Mouse (Mus musculus): Measurements from ENCODE around the gene Pde5a. TPM values are rescaled to one million over a fixed set of nuclear protein-coding genes. Genes with fewer than 3 reads are reported as not detected.

Pde5a gene
- polyA plus RNA-seq, 1 experiment = 2.9 TPM

DNA sequence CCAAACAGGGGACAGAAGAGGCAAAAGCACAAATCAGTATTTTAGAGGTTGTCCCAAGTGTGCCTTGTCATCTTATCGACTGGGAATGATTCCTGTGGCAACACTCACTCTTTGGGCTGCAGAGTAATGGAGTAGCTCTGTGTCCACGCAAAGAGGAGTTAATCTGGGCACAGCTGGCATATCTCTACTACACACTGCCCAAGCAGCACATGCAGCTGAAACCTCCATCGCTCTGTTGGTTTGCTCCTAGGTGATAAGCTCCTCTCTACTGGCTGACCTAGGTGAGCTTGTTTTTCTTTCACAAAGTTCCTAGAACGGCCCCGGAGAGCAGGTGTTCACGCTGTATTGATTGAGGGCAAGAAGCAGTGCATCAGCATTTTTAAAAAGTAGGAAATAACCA is 60.8 kb downstream of the Pde5a start:
- H3K79me2 ChIP-seq (ENCODE audit: control insufficient read depth, insufficient read depth) = no peaks in the 10 kb centered on the region
- no peaks in the 10 kb centered on the region for H3K79me3 ChIP-seq (ENCODE audit: low read depth)
- TF ChIP-seq FOSL1 (IDR thresholded peaks at IDR 0.05; ENCODE audit: insufficient read depth, low read length, poor library complexity, severe bottlenecking) = no peak
- TF ChIP-seq MYOD1 (IDR thresholded peaks at IDR 0.05; ENCODE audit: control insufficient read depth, insufficient read length, low read depth) = no peak
- TF ChIP-seq MYOG (IDR thresholded peaks at IDR 0.05; ENCODE audit: control insufficient read depth, extremely low read depth, insufficient read length) = no peak
- TF ChIP-seq CEBPB (IDR thresholded peaks at IDR 0.05; ENCODE audit: low read depth) = no peak
- TF ChIP-seq MAX (IDR thresholded peaks at IDR 0.05) = no peak
- TF ChIP-seq USF1 (IDR thresholded peaks at IDR 0.05; ENCODE audit: low read depth) = no peak
- no peak for TF ChIP-seq CTCF (IDR thresholded peaks at IDR 0.05; ENCODE audit: control insufficient read depth, insufficient read depth, insufficient read length)
- H3ac ChIP-seq (ENCODE audit: control insufficient read depth, insufficient read length, low read depth) = no peak overlapping the region
- no peaks in the 10 kb centered on the region for H3K27me3 ChIP-seq (ENCODE audit: control insufficient read depth, insufficient read depth, insufficient read length)
- no peak overlapping the region for H3K4me3 ChIP-seq (ENCODE audit: insufficient read depth, poor library complexity, severe bottlenecking)
- H3K36me3 ChIP-seq (ENCODE audit: control insufficient read depth, insufficient read depth) = no peaks in the 10 kb centered on the region

DNA sequence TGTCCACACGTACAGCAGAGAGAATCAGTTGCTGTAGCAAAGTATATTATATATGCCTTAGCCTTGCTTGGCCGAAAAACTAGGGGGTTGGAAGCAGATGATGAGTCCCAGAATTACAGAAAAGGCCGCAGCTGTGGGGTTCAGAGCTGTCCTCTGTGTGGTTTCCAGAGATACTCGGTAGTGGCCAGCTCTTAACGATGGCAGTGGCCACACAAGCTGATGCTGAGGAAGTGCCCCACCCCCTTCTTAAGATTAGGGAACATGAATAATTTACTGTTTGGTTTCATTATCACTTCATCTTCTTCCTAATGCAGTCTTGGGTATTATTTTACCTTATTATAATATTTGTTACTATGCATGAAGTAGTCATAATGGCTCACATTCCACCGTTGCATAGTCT is 71.3 kb downstream of the Pde5a start:
- H3K4me3 ChIP-seq (ENCODE audit: insufficient read depth, poor library complexity, severe bottlenecking) = no peak overlapping the region
- H3ac ChIP-seq (ENCODE audit: control insufficient read depth, insufficient read length, low read depth) = no peak overlapping the region
- H3K79me3 ChIP-seq (ENCODE audit: low read depth) = no peaks in the 10 kb centered on the region
- H3K79me2 ChIP-seq (ENCODE audit: control insufficient read depth, insufficient read depth) = no peaks in the 10 kb centered on the region
- no peaks in the 10 kb centered on the region for H3K36me3 ChIP-seq (ENCODE audit: control insufficient read depth, insufficient read depth)
- H3K27me3 ChIP-seq (ENCODE audit: control insufficient read depth, insufficient read depth, insufficient read length) = no peaks in the 10 kb centered on the region
- TF ChIP-seq MYOG (IDR thresholded peaks at IDR 0.05; ENCODE audit: control insufficient read depth, extremely low read depth, insufficient read length) (no peak), USF1 (IDR thresholded peaks at IDR 0.05; ENCODE audit: low read depth) (no peak), MAX (IDR thresholded peaks at IDR 0.05) (no peak), FOSL1 (IDR thresholded peaks at IDR 0.05; ENCODE audit: insufficient read depth, low read length, poor library complexity, severe bottlenecking) (no peak), CEBPB (IDR thresholded peaks at IDR 0.05; ENCODE audit: low read depth) (no peak), CTCF (IDR thresholded peaks at IDR 0.05; ENCODE audit: control insufficient read depth, insufficient read depth, insufficient read length) (no peak), MYOD1 (IDR thresholded peaks at IDR 0.05; ENCODE audit: control insufficient read depth, insufficient read length, low read depth) (no peak)

DNA sequence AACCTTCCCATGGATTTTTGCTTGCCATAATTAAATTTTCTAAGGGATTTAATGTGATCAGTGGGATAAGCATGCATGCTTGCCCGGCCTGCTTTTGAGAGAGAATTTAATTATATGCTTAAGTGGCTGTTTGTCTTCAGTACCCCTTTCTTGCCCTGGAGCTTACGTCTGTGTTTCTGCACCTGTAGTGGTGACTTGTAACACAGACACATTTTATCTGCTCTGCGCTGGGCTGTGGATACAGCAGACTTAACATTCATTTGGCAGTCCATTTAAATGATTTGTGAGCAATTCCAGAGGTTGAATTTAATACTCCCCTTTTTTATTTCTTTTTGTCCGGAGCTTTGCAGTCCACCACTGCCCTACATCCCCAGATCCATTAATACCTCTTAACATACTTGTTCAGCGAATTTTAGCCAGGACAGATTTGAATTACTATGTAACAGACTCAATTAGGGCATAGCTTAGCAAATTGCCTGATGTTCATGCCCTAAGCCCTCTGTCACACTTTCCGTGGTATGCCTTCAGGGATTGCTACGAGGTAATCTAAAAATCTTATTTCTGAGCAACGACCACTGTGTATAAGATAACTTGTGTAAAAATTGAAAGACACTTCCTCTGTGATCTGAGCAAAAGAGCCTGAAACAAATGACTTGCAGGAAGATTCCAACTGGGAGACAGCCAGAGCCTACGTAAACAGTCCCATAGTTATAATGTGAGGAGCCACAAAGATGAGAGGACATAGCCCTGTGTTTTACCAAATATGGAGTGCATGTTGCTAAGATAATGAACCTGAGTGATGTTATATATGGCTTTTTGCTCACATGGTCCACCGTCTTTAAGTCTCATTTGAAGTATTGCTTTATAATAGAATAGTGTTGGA is 72.0 kb downstream of the Pde5a start:
- Histone ChIP-seq H3K79me2 (ENCODE audit: control insufficient read depth, insufficient read depth) (no peaks in the 10 kb centered on the region), H3K4me3 (ENCODE audit: insufficient read depth, poor library complexity, severe bottlenecking) (no peak overlapping the region), H3K79me3 (ENCODE audit: low read depth) (no peaks in the 10 kb centered on the region), H3K27me3 (ENCODE audit: control insufficient read depth, insufficient read depth, insufficient read length) (no peaks in the 10 kb centered on the region), H3K36me3 (ENCODE audit: control insufficient read depth, insufficient read depth) (no peaks in the 10 kb centered on the region), H3ac (ENCODE audit: control insufficient read depth, insufficient read length, low read depth) (no peak overlapping the region)
- TF ChIP-seq MAX (IDR thresholded peaks at IDR 0.05) = no peak
- no peak for TF ChIP-seq FOSL1 (IDR thresholded peaks at IDR 0.05; ENCODE audit: insufficient read depth, low read length, poor library complexity, severe bottlenecking)
- no peak for TF ChIP-seq USF1 (IDR thresholded peaks at IDR 0.05; ENCODE audit: low read depth)
- TF ChIP-seq MYOG (IDR thresholded peaks at IDR 0.05; ENCODE audit: control insufficient read depth, extremely low read depth, insufficient read length) = no peak
- TF ChIP-seq CEBPB (IDR thresholded peaks at IDR 0.05; ENCODE audit: low read depth) = no peak
- no peak for TF ChIP-seq CTCF (IDR thresholded peaks at IDR 0.05; ENCODE audit: control insufficient read depth, insufficient read depth, insufficient read length)
- no peak for TF ChIP-seq MYOD1 (IDR thresholded peaks at IDR 0.05; ENCODE audit: control insufficient read depth, insufficient read length, low read depth)

DNA sequence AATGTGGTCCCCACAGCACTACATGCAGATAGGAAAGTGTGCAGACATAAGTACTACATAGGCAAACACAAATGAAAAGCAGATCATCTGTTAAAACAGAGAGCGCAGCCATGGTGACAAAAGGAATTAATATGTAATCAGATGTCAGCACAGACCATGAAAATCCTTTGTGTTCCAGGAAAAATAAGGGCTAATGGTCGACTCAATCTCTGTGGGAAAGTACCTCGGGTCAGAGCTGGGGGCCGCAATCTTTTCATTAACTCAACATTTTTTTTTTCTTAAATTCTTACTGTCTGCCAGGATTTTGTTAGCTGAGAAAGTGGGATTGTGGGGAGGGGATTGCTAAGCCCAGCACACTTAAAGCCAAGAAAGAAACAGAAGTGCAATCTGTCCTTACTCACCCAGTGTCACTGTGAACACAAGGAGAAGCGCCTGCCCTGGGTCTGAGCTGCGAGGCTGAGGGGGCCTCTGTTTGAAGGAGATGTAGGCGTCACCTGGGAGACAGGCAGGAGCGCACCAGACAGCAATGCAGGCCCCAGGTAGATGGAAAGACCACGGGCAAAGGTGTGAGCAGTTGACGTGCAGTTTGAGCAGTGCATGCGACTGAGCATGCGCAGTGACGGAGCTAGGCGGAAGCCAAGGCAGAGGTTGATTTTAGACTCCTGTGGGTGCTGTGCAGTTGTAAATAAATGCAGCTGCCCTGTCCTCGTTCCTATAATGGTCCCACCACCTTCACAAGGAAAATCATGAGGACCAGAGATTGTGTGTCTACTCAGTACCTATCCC is 72.9 kb downstream of the Pde5a start:
- TF ChIP-seq CEBPB (IDR thresholded peaks at IDR 0.05; ENCODE audit: low read depth) = no peak
- no peak for TF ChIP-seq MAX (IDR thresholded peaks at IDR 0.05)
- no peak for TF ChIP-seq FOSL1 (IDR thresholded peaks at IDR 0.05; ENCODE audit: insufficient read depth, low read length, poor library complexity, severe bottlenecking)
- TF ChIP-seq CTCF (IDR thresholded peaks at IDR 0.05; ENCODE audit: control insufficient read depth, insufficient read depth, insufficient read length) = no peak
- no peak for TF ChIP-seq MYOG (IDR thresholded peaks at IDR 0.05; ENCODE audit: control insufficient read depth, extremely low read depth, insufficient read length)
- TF ChIP-seq MYOD1 (IDR thresholded peaks at IDR 0.05; ENCODE audit: control insufficient read depth, insufficient read length, low read depth) = no peak
- no peak for TF ChIP-seq USF1 (IDR thresholded peaks at IDR 0.05; ENCODE audit: low read depth)
- H3K79me3 ChIP-seq (ENCODE audit: low read depth) = no peaks in the 10 kb centered on the region

DNA sequence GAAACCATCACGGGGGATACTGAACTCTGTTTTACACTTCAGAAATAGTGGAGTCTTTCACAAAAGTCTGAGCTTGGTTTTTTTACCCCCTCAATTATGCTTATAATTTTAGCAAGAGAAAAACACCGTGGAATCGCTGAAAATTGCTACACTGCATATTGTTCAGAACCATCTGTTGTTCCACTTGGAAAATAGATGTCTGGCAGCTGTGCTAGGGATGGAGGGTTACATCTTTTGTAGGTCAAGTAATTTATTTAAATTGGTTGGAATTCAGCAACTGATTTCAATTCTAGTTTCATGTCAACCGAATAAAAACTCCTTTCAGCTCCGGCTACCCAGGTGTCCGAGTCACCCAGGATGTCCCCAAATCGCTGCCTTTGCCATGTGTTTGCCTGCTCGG is 78.6 kb downstream of the Pde5a start:
- no peaks in the 10 kb centered on the region for H3K79me3 ChIP-seq (ENCODE audit: low read depth)
- TF ChIP-seq CTCF (IDR thresholded peaks at IDR 0.05; ENCODE audit: control insufficient read depth, insufficient read depth, insufficient read length) (no peak), CEBPB (IDR thresholded peaks at IDR 0.05; ENCODE audit: low read depth) (no peak), MAX (IDR thresholded peaks at IDR 0.05) (no peak), USF1 (IDR thresholded peaks at IDR 0.05; ENCODE audit: low read depth) (no peak), MYOG (IDR thresholded peaks at IDR 0.05; ENCODE audit: control insufficient read depth, extremely low read depth, insufficient read length) (no peak), MYOD1 (IDR thresholded peaks at IDR 0.05; ENCODE audit: control insufficient read depth, insufficient read length, low read depth) (no peak), FOSL1 (IDR thresholded peaks at IDR 0.05; ENCODE audit: insufficient read depth, low read length, poor library complexity, severe bottlenecking) (no peak)
- no peaks in the 10 kb centered on the region for H3K27me3 ChIP-seq (ENCODE audit: control insufficient read depth, insufficient read depth, insufficient read length)
- no peaks in the 10 kb centered on the region for H3K36me3 ChIP-seq (ENCODE audit: control insufficient read depth, insufficient read depth)
- H3K79me2 ChIP-seq (ENCODE audit: control insufficient read depth, insufficient read depth) = no peaks in the 10 kb centered on the region
- H3ac ChIP-seq (ENCODE audit: control insufficient read depth, insufficient read length, low read depth) = no peak overlapping the region
- no peak overlapping the region for H3K4me3 ChIP-seq (ENCODE audit: insufficient read depth, poor library complexity, severe bottlenecking)

More for the DNA sequence above, 72.9 kb downstream of the Pde5a start:
- Histone ChIP-seq H3K27me3 (ENCODE audit: control insufficient read depth, insufficient read depth, insufficient read length) (no peaks in the 10 kb centered on the region), H3K4me3 (ENCODE audit: insufficient read depth, poor library complexity, severe bottlenecking) (no peak overlapping the region), H3K36me3 (ENCODE audit: control insufficient read depth, insufficient read depth) (no peaks in the 10 kb centered on the region), H3ac (ENCODE audit: control insufficient read depth, insufficient read length, low read depth) (no peak overlapping the region), H3K79me2 (ENCODE audit: control insufficient read depth, insufficient read depth) (no peaks in the 10 kb centered on the region)

Measured in C2C12 (cell line).